Mouse (Mus musculus): Measurements from ENCODE around the gene Galnt9. TPM values are rescaled to one million over a fixed set of nuclear protein-coding genes. Genes with fewer than 3 reads are reported as not detected.

The Galnt9 gene
- total RNA-seq, 2 experiments from 2014 or later: 87.0 to 117 TPM

- no peak for DNase-seq (ENCODE audit: low spot score in 2 of 2)
Observed at GRCm38 (mm10) chr5:110582647-110583538, 38.7 kb downstream of the Galnt9 start.

- DNase-seq (ENCODE audit: low spot score in 2 of 2): no peak
Observed at GRCm38 (mm10) chr5:110587467-110587866, 43.3 kb downstream of the Galnt9 start.

- no peak for DNase-seq (ENCODE audit: low spot score in 2 of 2)
Observed at GRCm38 (mm10) chr5:110589833-110590232, 45.7 kb downstream of the Galnt9 start.

GRCm38 (mm10) chr5:110594465-110594864, 50.3 kb downstream of the Galnt9 start:
- DNase-seq (ENCODE audit: low spot score in 2 of 2): peak; percentile 33 to 48

- peak; percentile 61 to 73 for DNase-seq (ENCODE audit: low spot score in 2 of 2)
Observed at GRCm38 (mm10) chr5:110595341-110595740, 51.2 kb downstream of the Galnt9 start.

GRCm38 (mm10) chr5:110596086-110596780, 52.1 kb downstream of the Galnt9 start:
- no peak for DNase-seq (ENCODE audit: low spot score in 2 of 2)

GRCm38 (mm10) chr5:110597502-110597901, 53.3 kb downstream of the Galnt9 start:
- DNase-seq (ENCODE audit: low spot score in 2 of 2): no peak

GRCm38 (mm10) chr5:110598298-110599095, 54.3 kb downstream of the Galnt9 start:
- DNase-seq (ENCODE audit: low spot score in 2 of 2): peak; percentile 66 to 82

- DNase-seq (ENCODE audit: low spot score in 2 of 2): no peak
Observed at GRCm38 (mm10) chr5:110603016-110603685, 59.0 kb downstream of the Galnt9 start.

GRCm38 (mm10) chr5:110604311-110604710, 60.2 kb downstream of the Galnt9 start:
- no peak for DNase-seq (ENCODE audit: low spot score in 2 of 2)

- DNase-seq (ENCODE audit: low spot score in 2 of 2): no peak
Observed at GRCm38 (mm10) chr5:110605531-110606221, 61.5 kb downstream of the Galnt9 start.

- DNase-seq (ENCODE audit: low spot score in 2 of 2): no peak
Observed at GRCm38 (mm10) chr5:110607767-110608166, 63.6 kb downstream of the Galnt9 start.

- no peak for DNase-seq (ENCODE audit: low spot score in 2 of 2)
Observed at GRCm38 (mm10) chr5:110608336-110608735, 64.2 kb downstream of the Galnt9 start.

- no peak for DNase-seq (ENCODE audit: low spot score in 2 of 2)
Observed at GRCm38 (mm10) chr5:110608941-110609340, 64.8 kb downstream of the Galnt9 start.

GRCm38 (mm10) chr5:110609425-110609824, 65.3 kb downstream of the Galnt9 start:
- no peak for DNase-seq (ENCODE audit: low spot score in 2 of 2)

- no peak for DNase-seq (ENCODE audit: low spot score in 2 of 2)
Observed at GRCm38 (mm10) chr5:110609868-110610267, 65.7 kb downstream of the Galnt9 start.

- DNase-seq (ENCODE audit: low spot score in 2 of 2): no peak
Observed at GRCm38 (mm10) chr5:110610484-110610883, 66.3 kb downstream of the Galnt9 start.

- DNase-seq (ENCODE audit: low spot score in 2 of 2): no peak
Observed at GRCm38 (mm10) chr5:110611435-110612158, 67.4 kb downstream of the Galnt9 start.

GRCm38 (mm10) chr5:110619226-110619625, 75.1 kb downstream of the Galnt9 start:
- DNase-seq (ENCODE audit: low spot score in 2 of 2): no peak

GRCm38 (mm10) chr5:110624319-110624718, 80.2 kb downstream of the Galnt9 start:
- no peak for DNase-seq (ENCODE audit: low spot score in 2 of 2)
